In genomic region chr11:3893970-3894369, GRCm38 (mm10) we compare ENCODE assay signal across 11 mouse cellular contexts. TPM values are rescaled to one million over a fixed set of nuclear protein-coding genes. Genes with fewer than 3 reads are reported as not detected.
DNase-seq lines count a peak whose midpoint lies in the region; ATAC-seq and TF ChIP-seq lines count a peak whose summit lies in the region.
"Had no signal": no experiment of that assay in that cellular context is flagged by ENCODE, and none has a peak within 500 bp of the region (broad histone marks: within the 10 kb centered on the region; RNA-seq: fewer than 3 reads in every experiment).

No protein-coding gene starts in this region.

- H3K4me2 ChIP-seq in forebrain, embryonic 13.5 days: peak overlapping the region; percentile 75
- H3K4me2 ChIP-seq in hindbrain, postnatal 0 days (ENCODE audit: low read depth, low read length): peak overlapping the region; percentile 87; the same call in 1 of the 2 replicates
- peak overlapping the region; percentile 83 for H3K4me2 ChIP-seq in myocyte (ENCODE audit: low read depth)

- DNase-seq in left cerebral cortex, adult 2 months (ENCODE audit: extremely low spot score in 1 of 2, low spot score in 2 of 2): no peak
- no peak for DNase-seq in left cerebral cortex, postnatal 10 days (ENCODE audit: extremely low spot score in 1 of 2, low spot score in 2 of 2)
- no peak for DNase-seq in hindbrain, postnatal 0 days (ENCODE audit: low spot score)
- DNase-seq in spleen, adult 18-20 months: no peak
- DNase-seq in left cerebral cortex, postnatal 36 days (ENCODE audit: low spot score in 2 of 2): no peak
- DNase-seq: kidney, adult 9 months; right cerebral cortex, postnatal 14 days; thymus, postnatal 36 days had no signal

- H3K9me3 ChIP-seq in forebrain, embryonic 13.5 days (replicated peaks): no peaks in the 10 kb centered on the region
- H3K9me3 ChIP-seq in hindbrain, postnatal 0 days (ENCODE audit: low read length): no peaks in the 10 kb centered on the region

- TF ChIP-seq CTCF in left cerebral cortex, adult 2 months (IDR thresholded peaks at IDR 0.05): no peak
- no peak for TF ChIP-seq CTCF in hindbrain, postnatal 0 days (IDR thresholded peaks at IDR 0.05; ENCODE audit: low read depth)

- no peak overlapping the region for H3ac ChIP-seq in myocyte (ENCODE audit: control insufficient read depth, insufficient read length)

- no peak overlapping the region for H3K9ac ChIP-seq in forebrain, embryonic 13.5 days
- 0 out of 2 replicates have a peak overlapping the region, but pooled peaks have one; percentile 52 for H3K9ac ChIP-seq in hindbrain, postnatal 0 days (replicated peaks; ENCODE audit: low read length)

- no peak for TF ChIP-seq POLR2A in myocyte (IDR thresholded peaks at IDR 0.05; ENCODE audit: insufficient read length, low read depth)

- H3K27me3 ChIP-seq in forebrain, embryonic 13.5 days: no peaks in the 10 kb centered on the region
- no peaks in the 10 kb centered on the region for H3K27me3 ChIP-seq in hindbrain, postnatal 0 days (ENCODE audit: insufficient read depth, low read length)
- no peaks in the 10 kb centered on the region for H3K27me3 ChIP-seq in myocyte (ENCODE audit: control insufficient read depth, insufficient read depth, insufficient read length)

- H3K4me3 ChIP-seq in left cerebral cortex, adult 2 months: no peak overlapping the region
- H3K4me3 ChIP-seq in forebrain, embryonic 13.5 days: peak overlapping the region; percentile 50
- peak overlapping the region; percentile 46; the same call in 1 of the 2 replicates for H3K4me3 ChIP-seq in hindbrain, postnatal 0 days (ENCODE audit: low read length)
- peak overlapping the region; percentile 73 for H3K4me3 ChIP-seq in myocyte

- no peak for ATAC-seq in forebrain, embryonic 13.5 days
- no peak for ATAC-seq in hindbrain, postnatal 0 days

- peaks cover 22% of the 10 kb centered on the region for H3K36me3 ChIP-seq in forebrain, embryonic 13.5 days (ENCODE audit: poor library complexity, severe bottlenecking)
- H3K36me3 ChIP-seq in hindbrain, postnatal 0 days (ENCODE audit: insufficient read depth, low read length): peaks cover 7% of the 10 kb centered on the region; the same call in 1 of the 2 replicates
- peaks cover 17% of the 10 kb centered on the region for H3K36me3 ChIP-seq in myocyte (ENCODE audit: control insufficient read depth, insufficient read depth)

- WGBS in forebrain, embryonic 13.5 days: 79% methylated on average over 6 of the region's 6 CpGs
- 74% methylated on average over 6 of the region's 6 CpGs for WGBS in hindbrain, postnatal 0 days

- intact Hi-C loops in left cerebral cortex, adult 2 months (cut with DNase I): no loop called here
- intact Hi-C loops in left cerebral cortex, postnatal 10 days (cut with DNase I): no loop called here
- intact Hi-C loops in left cerebral cortex, postnatal 36 days (cut with DNase I): loop anchor here (2.0 kb wide), 1 partner anchor 19 kb away; no protein-coding TSS in a partner anchor

- peaks cover 25% of the 10 kb centered on the region for H3K79me2 ChIP-seq in myocyte (ENCODE audit: control insufficient read depth, insufficient read depth)

- H3K27ac ChIP-seq in left cerebral cortex, adult 2 months: peak overlapping the region; percentile 91; the same call in 1 of the 2 replicates
- no peak overlapping the region for H3K27ac ChIP-seq in forebrain, embryonic 13.5 days
- no peak overlapping the region for H3K27ac ChIP-seq in hindbrain, postnatal 0 days

- H3K4me1 ChIP-seq in forebrain, embryonic 13.5 days: peaks cover 12% of the 10 kb centered on the region
- H3K4me1 ChIP-seq in hindbrain, postnatal 0 days (ENCODE audit: insufficient read depth, low read length): 0 out of 2 replicates have a peak, but pooled peaks cover 9% of the 10 kb centered on the region

TF ChIP-seq in myocyte, 11 proteins besides CTCF, POLR2A, EP300 and RAD21:
- TF ChIP-seq SRF (IDR thresholded peaks at IDR 0.05; ENCODE audit: control insufficient read depth, insufficient read length, low read depth) (no peak), REST (IDR thresholded peaks at IDR 0.05; ENCODE audit: insufficient read depth, insufficient read length) (no peak), MYOD1 (IDR thresholded peaks at IDR 0.05; ENCODE audit: control insufficient read depth in 1 of 3, insufficient read length in 2 of 3, low read depth in 2 of 3) (no peak), MAX (IDR thresholded peaks at IDR 0.05; ENCODE audit: low read depth) (no peak), CEBPB (IDR thresholded peaks at IDR 0.05; ENCODE audit: insufficient read depth, poor library complexity, severe bottlenecking) (no peak), MYOG (IDR thresholded peaks at IDR 0.05; ENCODE audit: control insufficient read depth in 1 of 3, insufficient read depth in 1 of 3, insufficient read length in 2 of 3, low read depth in 2 of 3) (no peak), POLR2AphosphoS2 (IDR thresholded peaks at IDR 0.05; ENCODE audit: insufficient read length, low read depth) (no peak), E2F4 (IDR thresholded peaks at IDR 0.05; ENCODE audit: insufficient read depth) (no peak), USF1 (IDR thresholded peaks at IDR 0.05; ENCODE audit: low read depth) (no peak), TCF3 (IDR thresholded peaks at IDR 0.05; ENCODE audit: insufficient read length, low read depth) (no peak), TCF12 (IDR thresholded peaks at IDR 0.05; ENCODE audit: insufficient read depth, poor library complexity, severe bottlenecking) (no peak)

RNA-seq across cellular contexts. Expression of gene 4921536K21Rik, which starts 0.9 kb away (rescaled TPM):
- total RNA-seq in left cerebral cortex, adult 2 months (2021): under 1 TPM; 0.54 to 0.61 TPM
- under 1 TPM; 0.62 to 0.65 TPM for total RNA-seq in left cerebral cortex, postnatal 10 days (2021)
- 0.75 and 0.97 TPM in 2 replicates for polyA plus RNA-seq in forebrain, embryonic 13.5 days (2015; fragmentation: Nextera tagmentation; extraction: Ambion mirVana)
- 0.21 and 0.90 TPM in 2 replicates for total RNA-seq in hindbrain, postnatal 0 days (2014; rRNA removed)
- 0.41 and 0.42 TPM in 2 replicates for polyA plus RNA-seq in hindbrain, postnatal 0 days (2015; fragmentation: Nextera tagmentation; extraction: Ambion mirVana)
- 1.3 TPM for polyA plus RNA-seq in myocyte (2012; fragmentation: generic; extraction: Trizol)
- total RNA-seq in left cerebral cortex, postnatal 36 days (2021): under 1 TPM; 0.32 to 0.70 TPM
- total RNA-seq: liver, adult 2 months had no signal
- polyA plus RNA-seq: liver, adult 2 months had no signal

RNA-seq across cellular contexts. Expression of gene Dusp18, which starts 1.1 kb away (rescaled TPM):
- 10 to 100 TPM; 23.1 to 24.9 TPM for total RNA-seq in left cerebral cortex, adult 2 months (2021)
- 10 to 100 TPM; 18.8 to 21.0 TPM for total RNA-seq in left cerebral cortex, postnatal 10 days (2021)
- polyA plus RNA-seq in forebrain, embryonic 13.5 days (2015; fragmentation: Nextera tagmentation; extraction: Ambion mirVana): 28.4 and 35.7 TPM in 2 replicates
- 14.4 and 16.9 TPM in 2 replicates for total RNA-seq in hindbrain, postnatal 0 days (2014; rRNA removed)
- 15.4 and 16.3 TPM in 2 replicates for polyA plus RNA-seq in hindbrain, postnatal 0 days (2015; fragmentation: Nextera tagmentation; extraction: Ambion mirVana)
- polyA plus RNA-seq in myocyte (2012; fragmentation: generic; extraction: Trizol): 26.5 TPM
- total RNA-seq in left cerebral cortex, postnatal 36 days (2021): 10 to 100 TPM; 23.7 to 26.4 TPM

RNA-seq across cellular contexts. Expression of gene Slc35e4, which starts 20.5 kb away (rescaled TPM):
- 10 to 100 TPM; 19.1 to 20.9 TPM for total RNA-seq in left cerebral cortex, adult 2 months (2021)
- total RNA-seq in left cerebral cortex, postnatal 10 days (2021): 10 to 100 TPM; 25.2 to 27.7 TPM
- 6.7 and 8.2 TPM in 2 replicates for polyA plus RNA-seq in forebrain, embryonic 13.5 days (2015; fragmentation: Nextera tagmentation; extraction: Ambion mirVana)
- total RNA-seq in hindbrain, postnatal 0 days (2014; rRNA removed): 48.6 and 52.4 TPM in 2 replicates
- polyA plus RNA-seq in hindbrain, postnatal 0 days (2015; fragmentation: Nextera tagmentation; extraction: Ambion mirVana): 23.5 and 25.8 TPM in 2 replicates
- 69.6 TPM for polyA plus RNA-seq in myocyte (2012; fragmentation: generic; extraction: Trizol)
- total RNA-seq in left cerebral cortex, postnatal 36 days (2021): 10 to 100 TPM; 18.5 to 23.0 TPM

RNA-seq across cellular contexts. Expression of gene Osbp2, which starts 30.3 kb away (rescaled TPM):
- total RNA-seq in left cerebral cortex, adult 2 months (2021): 100 to 1,000 TPM; 141 to 149 TPM
- 100 to 1,000 TPM; 125 to 126 TPM for total RNA-seq in left cerebral cortex, postnatal 10 days (2021)
- 5.9 and 6.6 TPM in 2 replicates for polyA plus RNA-seq in forebrain, embryonic 13.5 days (2015; fragmentation: Nextera tagmentation; extraction: Ambion mirVana)
- total RNA-seq in hindbrain, postnatal 0 days (2014; rRNA removed): 78.3 and 87.5 TPM in 2 replicates
- polyA plus RNA-seq in hindbrain, postnatal 0 days (2015; fragmentation: Nextera tagmentation; extraction: Ambion mirVana): 33.8 and 39.7 TPM in 2 replicates
- 1.3 TPM for polyA plus RNA-seq in myocyte (2012; fragmentation: generic; extraction: Trizol)
- 100 to 1,000 TPM; 128 to 164 TPM for total RNA-seq in left cerebral cortex, postnatal 36 days (2021)

RNA-seq across cellular contexts. Expression of gene Tcn2, which starts 38.0 kb away (rescaled TPM):
- 10 to 100 TPM; 17.1 to 20.7 TPM for total RNA-seq in left cerebral cortex, adult 2 months (2021)
- total RNA-seq in left cerebral cortex, postnatal 10 days (2021): 10 to 100 TPM; 13.0 to 14.5 TPM
- 11.6 and 12.5 TPM in 2 replicates for polyA plus RNA-seq in forebrain, embryonic 13.5 days (2015; fragmentation: Nextera tagmentation; extraction: Ambion mirVana)
- 35.8 and 39.4 TPM in 2 replicates for total RNA-seq in hindbrain, postnatal 0 days (2014; rRNA removed)
- polyA plus RNA-seq in hindbrain, postnatal 0 days (2015; fragmentation: Nextera tagmentation; extraction: Ambion mirVana): 29.3 and 30.8 TPM in 2 replicates
- 16.4 TPM for polyA plus RNA-seq in myocyte (2012; fragmentation: generic; extraction: Trizol)
- 10 to 100 TPM; 18.2 to 20.0 TPM for total RNA-seq in left cerebral cortex, postnatal 36 days (2021)
